Mouse (Mus musculus): ENCODE data around the gene Cdkn1a. TPM values are rescaled to one million over a fixed set of nuclear protein-coding genes. Genes with fewer than 3 reads are reported as not detected.

The Cdkn1a gene
- polyA plus RNA-seq, 1 experiment from 2014 or later = 13.8 TPM

- no peaks in the 10 kb centered on the region for H3K9me3 ChIP-seq (ENCODE audit: control insufficient read depth, low read length)
- H3K4me1 ChIP-seq (replicated peaks; ENCODE audit: control insufficient read depth, insufficient read depth, low read length) = no peaks in the 10 kb centered on the region
- H3K4me3 ChIP-seq (ENCODE audit: low read depth, low read length) = no peak overlapping the region
- ATAC-seq (replicated peaks; ENCODE audit: low FRiP score) = no peak
- no peak overlapping the region for H3K9ac ChIP-seq (ENCODE audit: low read depth, low read length)
- H3K4me2 ChIP-seq = no peak overlapping the region
- no peaks in the 10 kb centered on the region for H3K36me3 ChIP-seq (ENCODE audit: control insufficient read depth, insufficient read depth, low read length)
- H3K27ac ChIP-seq (ENCODE audit: low read depth, low read length) = no peak overlapping the region
- 67% methylated on average over 14 of the region's 14 CpGs for WGBS
- DNase-seq (ENCODE audit: low spot score) = no peak
- H3K27me3 ChIP-seq (replicated peaks; ENCODE audit: control insufficient read depth, insufficient read depth, low read length) = no peaks in the 10 kb centered on the region
Observed at GRCm38 (mm10) chr17:29147273-29147672, 56.5 kb downstream of the Cdkn1a start.

GRCm38 (mm10) chr17:29147773-29148172 is 57.0 kb downstream of the Cdkn1a start:
- H3K4me1 ChIP-seq (replicated peaks; ENCODE audit: control insufficient read depth, insufficient read depth, low read length) = no peaks in the 10 kb centered on the region
- H3K9me3 ChIP-seq (ENCODE audit: control insufficient read depth, low read length) = no peaks in the 10 kb centered on the region
- H3K27ac ChIP-seq (ENCODE audit: low read depth, low read length) = no peak overlapping the region
- WGBS = 79% methylated on average over 6 of the region's 6 CpGs
- no peak for DNase-seq (ENCODE audit: low spot score)
- no peak overlapping the region for H3K4me2 ChIP-seq
- no peaks in the 10 kb centered on the region for H3K36me3 ChIP-seq (ENCODE audit: control insufficient read depth, insufficient read depth, low read length)
- no peak overlapping the region for H3K9ac ChIP-seq (ENCODE audit: low read depth, low read length)
- no peak overlapping the region for H3K4me3 ChIP-seq (ENCODE audit: low read depth, low read length)
- ATAC-seq (replicated peaks; ENCODE audit: low FRiP score) = no peak
- H3K27me3 ChIP-seq (replicated peaks; ENCODE audit: control insufficient read depth, insufficient read depth, low read length) = no peaks in the 10 kb centered on the region

- H3K27ac ChIP-seq (ENCODE audit: low read depth, low read length) = no peak overlapping the region
- no peaks in the 10 kb centered on the region for H3K4me1 ChIP-seq (replicated peaks; ENCODE audit: control insufficient read depth, insufficient read depth, low read length)
- DNase-seq (ENCODE audit: low spot score) = no peak
- no peaks in the 10 kb centered on the region for H3K9me3 ChIP-seq (ENCODE audit: control insufficient read depth, low read length)
- H3K36me3 ChIP-seq (ENCODE audit: control insufficient read depth, insufficient read depth, low read length) = no peaks in the 10 kb centered on the region
- no peak for ATAC-seq (replicated peaks; ENCODE audit: low FRiP score)
- 70% methylated on average over 7 of the region's 7 CpGs for WGBS
- no peak overlapping the region for H3K4me3 ChIP-seq (ENCODE audit: low read depth, low read length)
- no peaks in the 10 kb centered on the region for H3K27me3 ChIP-seq (replicated peaks; ENCODE audit: control insufficient read depth, insufficient read depth, low read length)
- no peak overlapping the region for H3K9ac ChIP-seq (ENCODE audit: low read depth, low read length)
- no peak overlapping the region for H3K4me2 ChIP-seq
Observed at GRCm38 (mm10) chr17:29149766-29150165, 59.0 kb downstream of the Cdkn1a start.

Other genes with a start within 250 kb of the Cdkn1a start
- gene Pnpla1, start 232.6 kb upstream of the Cdkn1a start, polyA plus RNA-seq (2014; fragmentation: Nextera tagmentation; extraction: Ambion mirVana) = 0.05 TPM in 1 of 2 replicates, not detected in the other
- gene 4930539E08Rik, start 175.7 kb upstream of the Cdkn1a start, polyA plus RNA-seq (2014; fragmentation: Nextera tagmentation; extraction: Ambion mirVana) = 0.08 and 0.48 TPM in 2 replicates
- 0.30 and 0.92 TPM in 2 replicates for gene Pxt1, start 147.1 kb upstream of the Cdkn1a start, polyA plus RNA-seq (2014; fragmentation: Nextera tagmentation; extraction: Ambion mirVana)
- 75.2 and 89.2 TPM in 2 replicates for gene Kctd20, start 139.0 kb upstream of the Cdkn1a start, polyA plus RNA-seq (2014; fragmentation: Nextera tagmentation; extraction: Ambion mirVana)
- gene Stk38, start 83.0 kb upstream of the Cdkn1a start, polyA plus RNA-seq (2014; fragmentation: Nextera tagmentation; extraction: Ambion mirVana) = 83.3 and 90.1 TPM in 2 replicates
- 532 and 579 TPM in 2 replicates for gene Srsf3, start 58.3 kb upstream of the Cdkn1a start, polyA plus RNA-seq (2014; fragmentation: Nextera tagmentation; extraction: Ambion mirVana)
- 4.4 TPM in 2 replicates for gene Rab44, start 23.2 kb downstream of the Cdkn1a start, polyA plus RNA-seq (2014; fragmentation: Nextera tagmentation; extraction: Ambion mirVana)
- gene Cpne5, start 147.2 kb downstream of the Cdkn1a start, polyA plus RNA-seq (2014; fragmentation: Nextera tagmentation; extraction: Ambion mirVana) = 0.93 and 1.1 TPM in 2 replicates
- 200 and 201 TPM in 2 replicates for gene Ppil1, start 173.2 kb downstream of the Cdkn1a start, polyA plus RNA-seq (2014; fragmentation: Nextera tagmentation; extraction: Ambion mirVana)
- 70.9 and 72.7 TPM in 2 replicates for gene BC004004, start 177.8 kb downstream of the Cdkn1a start, polyA plus RNA-seq (2014; fragmentation: Nextera tagmentation; extraction: Ambion mirVana)
- gene Pi16, start 226.7 kb downstream of the Cdkn1a start, polyA plus RNA-seq (2014; fragmentation: Nextera tagmentation; extraction: Ambion mirVana) = 0.32 and 0.51 TPM in 2 replicates

All from liver, embryonic 11.5 days (tissue).